Mouse (Mus musculus): ENCODE data around the gene Ccdc186. TPM values are rescaled to one million over a fixed set of nuclear protein-coding genes. Genes with fewer than 3 reads are reported as not detected.

The Ccdc186 gene
- polyA plus RNA-seq, 2 experiments: 16.0 to 24.0 TPM

- Histone ChIP-seq H3K9ac (ENCODE audit: low read depth, low read length, severe bottlenecking) (peak overlapping the region; percentile 48), H3K4me3 (replicated peaks; ENCODE audit: low read length) (peak overlapping the region; percentile 27), H3K27ac (replicated peaks; ENCODE audit: low read depth, low read length) (no peak overlapping the region), H3K9me3 (ENCODE audit: control insufficient read depth, low read length) (no peaks in the 10 kb centered on the region), H3K36me3 (ENCODE audit: control insufficient read depth, insufficient read depth, low read length) (no peaks in the 10 kb centered on the region), H3K27me3 (ENCODE audit: control insufficient read depth, insufficient read depth, low read length) (peaks cover 17% of the 10 kb centered on the region; the same call in 1 of the 2 replicates), H3K4me2 (replicated peaks; ENCODE audit: low read depth, low read length, severe bottlenecking) (peak overlapping the region; percentile 56), H3K4me1 (ENCODE audit: control insufficient read depth, insufficient read depth, low read length) (peaks cover 12% of the 10 kb centered on the region; the same call in 1 of the 2 replicates)
- 28% methylated on average over 23 of the region's 24 CpGs for WGBS
- TF ChIP-seq POLR2A (IDR thresholded peaks at IDR 0.05; ENCODE audit: borderline replicate concordance, extremely low read depth, insufficient read depth, insufficient read length): no peak
- ATAC-seq (ENCODE audit: low FRiP score, low read depth) (no peak), DNase-seq (ENCODE audit: low spot score) (no peak)
Observed at GRCm38 (mm10) chr19:56774971-56775892, 46.8 kb downstream of the Ccdc186 start.

GRCm38 (mm10) chr19:56774408-56774962 lies 47.5 kb downstream of the Ccdc186 start:
- 73% methylated on average over 9 of the region's 9 CpGs for WGBS
- peaks cover 12% of the 10 kb centered on the region; the same call in 1 of the 2 replicates for H3K4me1 ChIP-seq (ENCODE audit: control insufficient read depth, insufficient read depth, low read length)
- peaks cover 17% of the 10 kb centered on the region; the same call in 1 of the 2 replicates for H3K27me3 ChIP-seq (ENCODE audit: control insufficient read depth, insufficient read depth, low read length)
- TF ChIP-seq POLR2A (IDR thresholded peaks at IDR 0.05; ENCODE audit: borderline replicate concordance, extremely low read depth, insufficient read depth, insufficient read length): no peak
- no peak overlapping the region for H3K9ac ChIP-seq (ENCODE audit: low read depth, low read length, severe bottlenecking)
- no peak overlapping the region for H3K4me2 ChIP-seq (replicated peaks; ENCODE audit: low read depth, low read length, severe bottlenecking)
- no peak overlapping the region for H3K27ac ChIP-seq (replicated peaks; ENCODE audit: low read depth, low read length)
- no peak overlapping the region for H3K4me3 ChIP-seq (replicated peaks; ENCODE audit: low read length)
- ATAC-seq (ENCODE audit: low FRiP score, low read depth): no peak
- no peaks in the 10 kb centered on the region for H3K9me3 ChIP-seq (ENCODE audit: control insufficient read depth, low read length)
- no peak for DNase-seq (ENCODE audit: low spot score)
- H3K36me3 ChIP-seq (ENCODE audit: control insufficient read depth, insufficient read depth, low read length): no peaks in the 10 kb centered on the region

- 72% methylated on average over 10 of the region's 10 CpGs for WGBS
- no peaks in the 10 kb centered on the region for H3K9me3 ChIP-seq (ENCODE audit: control insufficient read depth, low read length)
- H3K27ac ChIP-seq (replicated peaks; ENCODE audit: low read depth, low read length): no peak overlapping the region
- peaks cover 17% of the 10 kb centered on the region; the same call in 1 of the 2 replicates for H3K27me3 ChIP-seq (ENCODE audit: control insufficient read depth, insufficient read depth, low read length)
- ATAC-seq (ENCODE audit: low FRiP score, low read depth) (no peak), DNase-seq (ENCODE audit: low spot score) (no peak)
- peaks cover 12% of the 10 kb centered on the region; the same call in 1 of the 2 replicates for H3K4me1 ChIP-seq (ENCODE audit: control insufficient read depth, insufficient read depth, low read length)
- H3K4me3 ChIP-seq (replicated peaks; ENCODE audit: low read length): no peak overlapping the region
- no peaks in the 10 kb centered on the region for H3K36me3 ChIP-seq (ENCODE audit: control insufficient read depth, insufficient read depth, low read length)
- TF ChIP-seq POLR2A (IDR thresholded peaks at IDR 0.05; ENCODE audit: borderline replicate concordance, extremely low read depth, insufficient read depth, insufficient read length): no peak
- H3K9ac ChIP-seq (ENCODE audit: low read depth, low read length, severe bottlenecking): no peak overlapping the region
- no peak overlapping the region for H3K4me2 ChIP-seq (replicated peaks; ENCODE audit: low read depth, low read length, severe bottlenecking)
Observed at GRCm38 (mm10) chr19:56773393-56773971, 48.5 kb downstream of the Ccdc186 start.

GRCm38 (mm10) chr19:56772158-56772557 lies 49.8 kb downstream of the Ccdc186 start:
- Histone ChIP-seq H3K4me2 (replicated peaks; ENCODE audit: low read depth, low read length, severe bottlenecking) (no peak overlapping the region), H3K9me3 (ENCODE audit: control insufficient read depth, low read length) (no peaks in the 10 kb centered on the region), H3K4me3 (replicated peaks; ENCODE audit: low read length) (no peak overlapping the region), H3K36me3 (ENCODE audit: control insufficient read depth, insufficient read depth, low read length) (no peaks in the 10 kb centered on the region), H3K27me3 (ENCODE audit: control insufficient read depth, insufficient read depth, low read length) (peaks cover 17% of the 10 kb centered on the region; the same call in 1 of the 2 replicates), H3K27ac (replicated peaks; ENCODE audit: low read depth, low read length) (no peak overlapping the region), H3K4me1 (ENCODE audit: control insufficient read depth, insufficient read depth, low read length) (peaks cover 12% of the 10 kb centered on the region; the same call in 1 of the 2 replicates), H3K9ac (ENCODE audit: low read depth, low read length, severe bottlenecking) (no peak overlapping the region)
- no peak for TF ChIP-seq POLR2A (IDR thresholded peaks at IDR 0.05; ENCODE audit: borderline replicate concordance, extremely low read depth, insufficient read depth, insufficient read length)
- DNase-seq (ENCODE audit: low spot score) (no peak), ATAC-seq (ENCODE audit: low FRiP score, low read depth) (no peak)
- 84% methylated on average over 7 of the region's 7 CpGs for WGBS

- no peak overlapping the region for H3K9ac ChIP-seq (ENCODE audit: low read depth, low read length, severe bottlenecking)
- H3K27ac ChIP-seq (replicated peaks; ENCODE audit: low read depth, low read length): no peak overlapping the region
- no peaks in the 10 kb centered on the region for H3K9me3 ChIP-seq (ENCODE audit: control insufficient read depth, low read length)
- DNase-seq (ENCODE audit: low spot score): no peak
- no peaks in the 10 kb centered on the region for H3K4me1 ChIP-seq (ENCODE audit: control insufficient read depth, insufficient read depth, low read length)
- 87% methylated on average over 9 of the region's 9 CpGs for WGBS
- H3K36me3 ChIP-seq (ENCODE audit: control insufficient read depth, insufficient read depth, low read length): no peaks in the 10 kb centered on the region
- no peak for ATAC-seq (ENCODE audit: low FRiP score, low read depth)
- no peak overlapping the region for H3K4me2 ChIP-seq (replicated peaks; ENCODE audit: low read depth, low read length, severe bottlenecking)
- no peak overlapping the region for H3K4me3 ChIP-seq (replicated peaks; ENCODE audit: low read length)
- H3K27me3 ChIP-seq (ENCODE audit: control insufficient read depth, insufficient read depth, low read length): no peaks in the 10 kb centered on the region
- TF ChIP-seq POLR2A (IDR thresholded peaks at IDR 0.05; ENCODE audit: borderline replicate concordance, extremely low read depth, insufficient read depth, insufficient read length): no peak
Observed at GRCm38 (mm10) chr19:56769024-56769423, 53.0 kb downstream of the Ccdc186 start.

All from limb, embryonic 14.5 days (tissue).